9 mouse cellular contexts compared by ENCODE assay signal in the genomic region with DNA sequence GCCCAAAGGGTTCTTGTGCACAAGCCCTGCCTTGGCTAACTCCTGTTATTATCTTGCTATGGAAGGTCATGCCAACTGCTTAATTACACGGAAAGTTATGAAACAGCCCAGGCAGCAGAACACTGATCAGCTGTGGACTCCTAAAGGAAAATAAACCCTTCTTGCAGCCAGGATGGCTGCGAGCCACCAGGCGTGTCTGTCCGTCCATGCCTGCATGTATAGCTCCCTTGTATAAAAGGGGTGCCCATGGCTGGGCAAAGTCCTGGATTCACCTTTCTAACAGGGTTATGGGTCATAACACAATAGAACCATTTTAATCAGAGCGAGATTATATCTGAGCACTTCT.
A peak's percentile ranks its signal among the peaks of the same experiment; 100 is the strongest.
DNase-seq lines count a peak whose midpoint lies in the region; ATAC-seq lines count a peak whose summit lies in the region.
"Had no signal": no experiment of that assay in that cellular context is flagged by ENCODE, and none has a peak within 500 bp of the region (broad histone marks: within the 10 kb centered on the region; RNA-seq: fewer than 3 reads in every experiment).

No protein-coding gene starts in this region.

- H3K4me3 ChIP-seq in intestine, embryonic 14.5 days (ENCODE audit: low read depth, low read length): no peak overlapping the region
- H3K4me3 ChIP-seq in intestine, embryonic 15.5 days (replicated peaks): no peak overlapping the region
- no peak overlapping the region for H3K4me3 ChIP-seq in brown adipose tissue, adult 24 weeks (ENCODE audit: insufficient read depth, low read depth, low read length)
- no peak overlapping the region for H3K4me3 ChIP-seq in kidney, embryonic 14.5 days (ENCODE audit: low read length)

- peaks cover 3% of the 10 kb centered on the region; the same call in 1 of the 2 replicates for H3K9me3 ChIP-seq in intestine, embryonic 14.5 days (ENCODE audit: control insufficient read depth, low read length)
- H3K9me3 ChIP-seq in intestine, embryonic 15.5 days: no peaks in the 10 kb centered on the region
- no peaks in the 10 kb centered on the region for H3K9me3 ChIP-seq in kidney, embryonic 14.5 days (ENCODE audit: control insufficient read depth, low read length)

- 64% methylated on average over 5 of the region's 5 CpGs for WGBS in intestine, embryonic 14.5 days
- 59% methylated on average over 5 of the region's 5 CpGs for WGBS in intestine, embryonic 15.5 days
- WGBS in kidney, embryonic 14.5 days: 64% methylated on average over 5 of the region's 5 CpGs

- ATAC-seq in intestine, embryonic 14.5 days (replicated peaks; ENCODE audit: low FRiP score, low TSS enrichment, low read depth): no peak
- ATAC-seq in intestine, embryonic 15.5 days: no peak
- peak; percentile 37 for ATAC-seq in kidney, embryonic 14.5 days (ENCODE audit: low FRiP score, low TSS enrichment)

- peaks cover 19% of the 10 kb centered on the region for H3K4me1 ChIP-seq in intestine, embryonic 14.5 days (replicated peaks; ENCODE audit: control insufficient read depth, insufficient read depth, low read length)
- peaks cover 22% of the 10 kb centered on the region for H3K4me1 ChIP-seq in intestine, embryonic 15.5 days (replicated peaks)
- peaks cover 19% of the 10 kb centered on the region for H3K4me1 ChIP-seq in brown adipose tissue, adult 24 weeks (ENCODE audit: control insufficient read depth, insufficient read depth, insufficient read length, low read length)
- peaks cover 31% of the 10 kb centered on the region for H3K4me1 ChIP-seq in kidney, embryonic 14.5 days (ENCODE audit: control insufficient read depth, insufficient read depth, low read length)

- no peaks in the 10 kb centered on the region for H3K36me3 ChIP-seq in intestine, embryonic 14.5 days (ENCODE audit: control insufficient read depth, insufficient read depth, low read length)
- H3K36me3 ChIP-seq in intestine, embryonic 15.5 days: no peaks in the 10 kb centered on the region
- no peaks in the 10 kb centered on the region for H3K36me3 ChIP-seq in kidney, embryonic 14.5 days (ENCODE audit: control insufficient read depth, insufficient read depth, low read length)

- DNase-seq in intestine, embryonic 14.5 days (ENCODE audit: low spot score): no peak
- peak; percentile 70 for DNase-seq in Muller cell, postnatal 12 days (ENCODE audit: inconsistent ontology term)
- DNase-seq in adrenal gland, postnatal 4 days (ENCODE audit: low spot score in 2 of 2): no peak
- DNase-seq in spleen, postnatal 4 days (ENCODE audit: low spot score in 2 of 2): no peak
- DNase-seq: gastrocnemius, postnatal 25 days had no signal

- no peak overlapping the region for H3K9ac ChIP-seq in intestine, embryonic 14.5 days (ENCODE audit: low read length)
- no peak overlapping the region for H3K9ac ChIP-seq in intestine, embryonic 15.5 days
- no peak overlapping the region for H3K9ac ChIP-seq in kidney, embryonic 14.5 days (ENCODE audit: low read depth, low read length)
- H3K9ac ChIP-seq: liver, embryonic 14.5 days had no signal

- no peak overlapping the region for H3K27ac ChIP-seq in intestine, embryonic 14.5 days (ENCODE audit: low read depth)
- no peak overlapping the region for H3K27ac ChIP-seq in intestine, embryonic 15.5 days
- 0 out of 2 replicates have a peak overlapping the region, but pooled peaks have one; percentile 17 for H3K27ac ChIP-seq in brown adipose tissue, adult 24 weeks (replicated peaks; ENCODE audit: low read depth, low read length)
- peak overlapping the region; percentile 67; the same call in 1 of the 2 replicates for H3K27ac ChIP-seq in kidney, embryonic 14.5 days (ENCODE audit: low read depth, low read length)
- H3K27ac ChIP-seq: liver, embryonic 14.5 days had no signal

- no peaks in the 10 kb centered on the region for H3K27me3 ChIP-seq in intestine, embryonic 14.5 days (replicated peaks; ENCODE audit: control insufficient read depth, insufficient read depth, low read length)
- H3K27me3 ChIP-seq in intestine, embryonic 15.5 days (replicated peaks): no peaks in the 10 kb centered on the region
- no peaks in the 10 kb centered on the region for H3K27me3 ChIP-seq in kidney, embryonic 14.5 days (ENCODE audit: control insufficient read depth, insufficient read depth, low read length)

- H3K4me2 ChIP-seq in intestine, embryonic 14.5 days (ENCODE audit: low read length): peak overlapping the region; percentile 26; the same call in 1 of the 2 replicates
- H3K4me2 ChIP-seq in intestine, embryonic 15.5 days (replicated peaks): no peak overlapping the region
- H3K4me2 ChIP-seq in kidney, embryonic 14.5 days (replicated peaks; ENCODE audit: low read depth, low read length): no peak overlapping the region

Comparison
In these comparisons a context has a peak if more than half of its experiments do, and no peak if none do; other contexts are left out.
1. H3K27ac ChIP-seq: peak in brown adipose tissue, adult 24 weeks (single experiment) and kidney, embryonic 14.5 days (single experiment); none in intestine, embryonic 14.5 days (single experiment) and intestine, embryonic 15.5 days (single experiment).